Mouse (Mus musculus): ENCODE results near the gene Gprasp1. TPM values are rescaled to one million over a fixed set of nuclear protein-coding genes. Genes with fewer than 3 reads are reported as not detected.
"Not testable (repeated sequence)": the region's sequence is repeated elsewhere in the genome, so short reads cannot be mapped to it uniquely, and the experiment has no call there.

Gprasp1 gene
- polyA plus RNA-seq, 1 experiment from 2014 or later: 8.3 TPM

DNA sequence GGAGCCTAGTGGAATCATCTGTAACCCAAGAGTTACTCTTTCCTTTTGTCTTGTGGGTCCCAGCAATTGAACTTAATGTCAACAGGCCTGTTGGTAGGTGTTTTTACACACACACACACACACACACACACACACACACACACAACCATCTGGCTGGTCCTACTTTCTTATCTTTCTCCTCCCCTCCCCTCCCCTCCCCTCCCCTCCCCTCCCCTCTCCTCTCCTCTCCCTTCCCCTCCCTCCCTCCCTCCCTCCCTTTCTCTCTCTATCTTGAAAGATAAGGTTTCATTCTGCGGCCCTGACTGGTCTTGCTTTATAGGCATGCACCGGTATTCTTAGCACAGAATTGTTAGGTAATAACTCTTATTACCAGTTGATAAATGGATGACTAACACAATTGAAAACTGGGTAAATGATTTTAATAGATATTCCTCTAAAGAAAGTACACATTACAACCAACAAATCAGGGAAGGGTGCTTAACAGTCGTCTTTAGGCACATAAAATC lies 25.6 kb downstream of the Gprasp1 start:
- Histone ChIP-seq H3K27me3 (no peaks in the 10 kb centered on the region), H3K9ac (no peak overlapping the region), H3K4me2 (no peak overlapping the region), H3K36me3 (no peaks in the 10 kb centered on the region), H3K4me3 (replicated peaks) (no peak overlapping the region), H3K4me1 (replicated peaks) (no peaks in the 10 kb centered on the region), H3K9me3 (replicated peaks) (no peaks in the 10 kb centered on the region), H3K27ac (no peak overlapping the region)
- WGBS (ENCODE audit: insufficient replicate concordance): 54% methylated on average over 3 of the region's 3 CpGs
- DNase-seq: no peak
- ATAC-seq (ENCODE audit: low read depth): no peak

DNA sequence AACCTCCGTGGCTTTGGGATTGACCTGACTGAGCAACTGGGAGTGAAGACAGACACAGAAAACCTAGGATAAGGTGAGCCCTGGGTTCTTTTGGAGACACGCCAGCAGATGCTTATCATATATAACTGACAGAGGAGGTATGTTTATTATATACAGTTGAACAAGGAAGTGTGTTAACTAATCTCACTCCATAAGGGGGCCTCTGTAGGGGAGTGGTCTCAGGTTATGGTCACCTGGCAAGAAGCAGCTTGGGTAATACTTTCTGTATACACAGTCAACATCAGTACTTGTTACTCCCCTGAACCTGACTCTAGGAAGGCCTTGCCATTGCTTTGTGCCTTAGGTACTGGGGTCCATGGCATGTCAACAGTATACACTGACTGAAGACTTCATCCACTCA lies 26.0 kb downstream of the Gprasp1 start:
- ATAC-seq (ENCODE audit: low read depth): no peak
- Histone ChIP-seq H3K27me3 (no peaks in the 10 kb centered on the region), H3K4me2 (no peak overlapping the region), H3K9me3 (replicated peaks) (no peaks in the 10 kb centered on the region), H3K4me1 (replicated peaks) (no peaks in the 10 kb centered on the region), H3K9ac (no peak overlapping the region), H3K27ac (no peak overlapping the region), H3K4me3 (replicated peaks) (no peak overlapping the region), H3K36me3 (no peaks in the 10 kb centered on the region)
- no peak for DNase-seq
- WGBS (ENCODE audit: insufficient replicate concordance): 55% methylated on average over 2 of the region's 2 CpGs

DNA sequence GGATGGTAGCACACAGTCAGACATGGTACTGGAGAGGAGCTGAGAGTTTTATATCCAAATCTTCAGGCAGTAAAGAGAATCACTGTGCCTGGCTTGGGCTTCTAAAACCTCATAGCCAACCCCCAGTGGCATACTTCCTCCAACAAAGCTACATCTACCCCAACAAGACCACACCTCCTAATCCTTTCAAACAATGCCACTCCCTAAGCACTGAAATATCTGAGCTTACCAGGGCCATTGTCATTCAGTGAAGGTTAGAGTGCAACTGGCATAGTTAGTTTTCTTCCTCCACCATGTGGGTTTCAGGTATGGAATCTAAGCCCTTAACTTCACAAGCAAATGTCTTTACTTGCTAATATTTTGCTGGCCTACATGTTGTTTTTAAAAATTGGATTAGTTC lies 49.0 kb downstream of the Gprasp1 start:
- no peak overlapping the region for H3K9ac ChIP-seq
- no peaks in the 10 kb centered on the region for H3K27me3 ChIP-seq
- no peak overlapping the region for H3K4me3 ChIP-seq (replicated peaks)
- no peaks in the 10 kb centered on the region for H3K36me3 ChIP-seq
- no peak for ATAC-seq (ENCODE audit: low read depth)
- H3K4me2 ChIP-seq: no peak overlapping the region
- no peak for DNase-seq
- no peaks in the 10 kb centered on the region for H3K9me3 ChIP-seq (replicated peaks)
- no peak overlapping the region for H3K27ac ChIP-seq
- H3K4me1 ChIP-seq (replicated peaks): no peaks in the 10 kb centered on the region

DNA sequence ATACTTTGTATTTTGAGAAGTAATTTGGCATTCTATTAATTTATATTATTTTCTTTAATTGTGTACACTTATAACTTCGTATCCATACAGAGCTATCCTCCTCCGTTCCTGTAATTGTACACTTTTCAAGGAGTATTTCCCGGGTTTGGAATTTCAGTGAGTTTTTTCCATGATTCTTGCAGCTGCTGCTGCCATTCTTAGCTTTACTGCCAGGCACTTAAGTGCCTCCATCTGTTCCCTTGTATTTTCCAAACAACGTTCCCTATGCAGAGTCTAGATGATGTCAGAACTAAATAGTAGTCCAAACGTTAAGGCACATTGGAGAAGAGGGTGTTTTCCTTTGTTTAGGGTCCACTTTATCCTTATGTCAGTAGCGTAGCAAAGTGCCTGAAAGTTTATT lies 49.8 kb downstream of the Gprasp1 start:
- DNase-seq: no peak
- Histone ChIP-seq H3K36me3 (no peaks in the 10 kb centered on the region), H3K27ac (no peak overlapping the region), H3K4me3 (replicated peaks) (no peak overlapping the region), H3K4me2 (no peak overlapping the region), H3K9ac (no peak overlapping the region), H3K27me3 (no peaks in the 10 kb centered on the region), H3K4me1 (replicated peaks) (no peaks in the 10 kb centered on the region), H3K9me3 (replicated peaks) (no peaks in the 10 kb centered on the region)
- no peak for ATAC-seq (ENCODE audit: low read depth)
- 69% methylated on average over 6 of the region's 6 CpGs for WGBS (ENCODE audit: insufficient replicate concordance)

DNA sequence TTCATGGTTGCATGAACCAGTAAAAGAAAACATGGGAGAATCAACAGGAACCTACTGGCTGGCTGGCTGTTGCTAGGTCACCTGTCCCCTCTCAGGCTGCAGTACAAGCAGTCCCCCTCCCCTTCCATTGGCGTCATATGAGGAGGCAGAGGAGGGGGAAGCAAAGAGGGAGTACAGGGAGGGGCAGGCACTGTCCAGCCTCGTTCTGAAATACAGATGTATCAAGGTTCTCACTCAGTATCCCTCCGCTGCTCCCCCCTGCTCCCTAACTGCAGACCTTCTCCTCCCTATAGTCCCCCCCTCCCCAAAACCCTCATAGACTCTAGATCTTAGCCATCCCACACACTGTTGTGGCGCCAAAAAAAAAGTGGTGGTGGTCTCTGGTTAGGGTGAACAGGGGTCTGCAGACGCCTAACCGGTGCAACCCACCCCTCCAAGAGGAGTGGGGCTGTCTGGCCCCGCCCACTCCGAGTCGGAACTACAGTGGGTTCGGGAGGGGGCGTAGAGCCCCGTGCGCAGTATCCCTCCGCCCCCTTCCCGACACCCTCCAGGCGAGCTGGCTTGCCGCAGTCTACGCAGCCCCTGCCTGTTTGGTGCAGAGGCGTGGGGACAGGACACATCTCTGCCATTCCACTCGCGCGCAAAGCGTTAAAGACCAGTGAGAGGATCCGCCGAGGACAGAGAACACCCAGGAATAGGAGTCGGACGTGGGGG lies 53.2 kb downstream of the Gprasp1 start:
- not testable (repeated sequence) for H3K9ac ChIP-seq, DNase-seq
- ATAC-seq (ENCODE audit: low read depth): peak; percentile 64

DNA sequence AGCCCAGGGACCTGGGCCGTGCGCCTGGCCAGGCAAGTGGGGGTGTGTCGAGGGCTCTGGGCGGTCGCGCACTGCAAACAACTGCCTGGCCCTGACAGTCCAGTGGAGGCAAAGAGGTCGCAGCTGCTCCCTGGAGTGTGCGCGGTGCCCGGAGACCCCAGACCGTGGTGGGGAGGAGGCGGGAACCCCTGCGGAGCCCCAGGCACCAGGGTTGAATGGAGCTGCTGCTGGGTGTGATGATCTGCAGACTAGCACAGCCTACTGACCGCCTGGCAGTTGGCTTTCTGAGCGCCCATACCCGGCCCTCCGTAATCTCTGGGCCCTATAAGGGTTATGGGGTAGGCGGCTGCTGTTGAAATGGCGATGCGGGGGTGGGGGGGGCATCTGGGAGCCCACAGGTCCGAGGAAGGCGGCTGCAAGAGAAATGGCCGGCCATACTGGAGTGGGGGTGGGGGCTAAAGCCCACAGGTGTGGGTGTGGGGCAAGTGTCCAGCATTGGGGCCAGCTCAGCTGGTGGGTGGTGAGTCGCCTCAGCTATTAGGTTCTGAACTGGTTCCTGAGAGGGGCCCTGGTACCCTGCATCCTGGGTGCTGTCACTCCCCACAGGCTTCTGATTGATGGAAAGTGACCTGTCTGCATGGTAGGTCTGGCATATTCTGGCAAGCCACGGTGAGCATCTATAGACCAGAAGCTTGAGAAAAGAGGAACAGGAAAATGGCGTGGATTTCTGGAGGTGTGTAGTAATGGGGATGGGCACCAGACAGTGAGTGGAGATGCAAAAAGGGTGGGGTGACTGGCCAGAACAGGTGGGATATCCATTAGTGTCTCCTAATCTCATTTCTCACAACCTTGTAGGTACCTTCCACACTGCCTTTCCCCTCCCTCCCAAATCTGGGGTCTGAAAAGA lies 54.0 kb downstream of the Gprasp1 start:
- not testable (repeated sequence) for H3K27ac ChIP-seq
- peak overlapping the region; percentile 58; the same call in 1 of the 2 replicates for H3K9ac ChIP-seq
- peak; percentile 66 for ATAC-seq (ENCODE audit: low read depth)

More for the DNA sequence above, 53.2 kb downstream of the Gprasp1 start:
- Histone ChIP-seq H3K4me3 (replicated peaks) (peak overlapping the region; percentile 50), H3K4me2 (peak overlapping the region; percentile 58)
- H3K27ac ChIP-seq; H3K4me1 ChIP-seq (replicated peaks); H3K9me3 ChIP-seq (replicated peaks); H3K27me3 ChIP-seq; H3K36me3 ChIP-seq: not testable (repeated sequence)
- WGBS (ENCODE audit: insufficient replicate concordance): 16% methylated on average over 22 of the region's 27 CpGs

DNA sequence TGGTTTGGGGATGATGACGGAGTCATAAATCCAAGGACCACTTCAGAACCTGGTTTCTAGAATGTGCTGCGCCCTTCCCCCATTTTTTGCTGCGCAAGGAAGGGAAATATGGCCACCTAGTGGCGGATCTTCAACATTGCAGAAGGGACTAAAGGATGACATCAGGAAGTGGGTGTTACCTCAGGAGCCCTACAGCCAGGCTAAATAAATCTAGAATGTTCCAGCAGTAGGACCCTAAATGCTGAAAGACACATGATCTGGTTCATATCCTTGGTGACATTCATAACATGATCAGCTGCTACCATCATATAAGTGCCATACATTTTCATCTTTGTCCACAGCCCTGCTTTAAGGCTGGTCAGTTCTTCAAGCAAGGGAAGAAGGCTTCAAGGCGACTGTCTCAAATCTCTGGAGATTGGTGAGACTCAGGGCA lies 54.7 kb downstream of the Gprasp1 start, which contains the start of gene Bhlhb9:
Bhlhb9 (plus strand) TSS at position 383 of the 433 bp plus-strand sequence.
- not testable (repeated sequence) for H3K9me3 ChIP-seq (replicated peaks); ATAC-seq (ENCODE audit: low read depth); H3K4me1 ChIP-seq (replicated peaks); DNase-seq; H3K27me3 ChIP-seq; H3K36me3 ChIP-seq; H3K27ac ChIP-seq
- WGBS (ENCODE audit: insufficient replicate concordance): 10% methylated on average over 3 of the region's 5 CpGs
- peak within 1 kb of the TSS; percentile 58; the same call in 1 of the 2 replicates for H3K9ac ChIP-seq
- peak within 1 kb of the TSS; percentile 58 for H3K4me2 ChIP-seq
- peak within 1 kb of the TSS; percentile 50 for H3K4me3 ChIP-seq (replicated peaks)

More for the DNA sequence above, 54.0 kb downstream of the Gprasp1 start:
- H3K4me3 ChIP-seq (replicated peaks): peak overlapping the region; percentile 50
- H3K4me1 ChIP-seq (replicated peaks); DNase-seq; H3K36me3 ChIP-seq; H3K27me3 ChIP-seq; H3K9me3 ChIP-seq (replicated peaks): not testable (repeated sequence)
- peak overlapping the region; percentile 58 for H3K4me2 ChIP-seq
- WGBS (ENCODE audit: insufficient replicate concordance): 18% methylated on average over 26 of the region's 26 CpGs

DNA sequence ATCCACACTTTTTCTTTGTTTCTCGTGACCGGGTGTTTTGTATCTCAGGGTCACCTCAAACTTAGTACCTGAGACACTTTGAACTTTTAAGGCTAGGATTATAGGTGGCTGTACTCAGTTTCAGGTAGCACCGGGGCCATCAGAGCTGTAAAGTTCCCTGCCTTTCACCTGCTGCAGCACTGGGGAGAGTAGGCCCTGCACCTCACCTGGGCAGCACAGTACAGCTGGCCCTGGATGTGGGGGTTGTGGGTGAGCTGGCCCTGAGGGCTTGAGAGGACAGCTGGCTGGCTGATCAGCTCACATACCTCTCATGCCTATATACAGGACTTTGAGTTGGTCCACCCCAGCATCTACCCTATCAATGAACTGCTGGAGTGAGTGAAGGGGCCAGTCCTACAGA lies 61.6 kb downstream of the Gprasp1 start:
- ATAC-seq (ENCODE audit: low read depth) (no peak), DNase-seq (no peak)
- no peaks in the 10 kb centered on the region for H3K9me3 ChIP-seq (replicated peaks)
- H3K4me2 ChIP-seq: no peak overlapping the region
- H3K4me3 ChIP-seq (replicated peaks): no peak overlapping the region
- no peak overlapping the region for H3K27ac ChIP-seq
- 72% methylated on average over 3 of the region's 3 CpGs for WGBS (ENCODE audit: insufficient replicate concordance)
- no peaks in the 10 kb centered on the region for H3K4me1 ChIP-seq (replicated peaks)
- no peak overlapping the region for H3K9ac ChIP-seq
- no peaks in the 10 kb centered on the region; the same call in 1 of the 2 replicates for H3K36me3 ChIP-seq
- H3K27me3 ChIP-seq: no peaks in the 10 kb centered on the region

DNA sequence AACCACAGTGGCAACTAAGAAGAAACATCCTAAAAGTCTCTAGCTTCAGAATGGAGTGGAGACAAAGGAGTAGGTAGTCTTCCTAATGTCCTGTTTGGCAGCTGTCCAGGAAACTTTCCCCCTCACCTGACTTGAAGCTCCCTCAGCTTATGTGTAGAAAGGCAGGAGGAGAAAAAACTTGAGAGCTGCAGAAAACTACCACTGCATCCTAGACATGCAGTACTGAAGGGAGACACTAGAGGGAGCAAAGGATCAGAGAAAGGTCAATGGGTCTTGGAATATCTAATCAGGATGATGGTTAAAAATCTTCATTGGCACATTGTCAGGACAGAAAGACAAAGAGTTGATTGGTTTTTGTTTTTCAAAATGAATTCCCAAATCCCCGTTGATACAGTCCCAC lies 63.2 kb downstream of the Gprasp1 start:
- Histone ChIP-seq H3K4me1 (replicated peaks) (no peaks in the 10 kb centered on the region), H3K27me3 (no peaks in the 10 kb centered on the region), H3K4me3 (replicated peaks) (no peak overlapping the region), H3K9me3 (replicated peaks) (no peaks in the 10 kb centered on the region), H3K27ac (no peak overlapping the region), H3K9ac (no peak overlapping the region), H3K4me2 (no peak overlapping the region), H3K36me3 (no peaks in the 10 kb centered on the region; the same call in 1 of the 2 replicates)
- DNase-seq: no peak
- WGBS (ENCODE audit: insufficient replicate concordance): 5% methylated on average over 1 of the region's 1 CpGs
- no peak for ATAC-seq (ENCODE audit: low read depth)

DNA sequence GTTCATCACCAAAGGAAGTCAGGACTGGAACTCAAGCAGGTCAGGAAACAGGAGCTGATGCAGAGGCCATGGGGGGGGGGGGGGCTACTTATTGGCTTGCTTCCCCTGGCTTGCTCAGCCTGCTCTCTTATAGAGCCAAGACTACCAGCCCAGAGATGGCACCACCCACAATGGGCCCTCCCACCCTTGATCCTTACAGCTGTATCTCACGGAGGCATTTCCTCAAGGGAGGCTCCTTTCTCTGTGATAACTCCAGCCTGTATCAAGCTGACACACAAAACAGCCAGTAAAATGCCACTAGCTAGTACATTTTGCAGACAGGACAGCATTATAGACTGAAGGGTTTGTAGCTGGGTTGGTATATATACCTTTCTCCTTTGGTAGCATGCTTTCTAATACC lies 93.4 kb downstream of the Gprasp1 start:
- not testable (repeated sequence) for H3K9me3 ChIP-seq (replicated peaks); H3K27me3 ChIP-seq; H3K9ac ChIP-seq; DNase-seq; H3K27ac ChIP-seq; H3K4me1 ChIP-seq (replicated peaks); H3K4me3 ChIP-seq (replicated peaks); H3K4me2 ChIP-seq; H3K36me3 ChIP-seq
- ATAC-seq (ENCODE audit: low read depth): peak; percentile 70; the same call in 1 of the 2 replicates
- 18% methylated on average over 1 of the region's 1 CpGs for WGBS (ENCODE audit: insufficient replicate concordance)

DNA sequence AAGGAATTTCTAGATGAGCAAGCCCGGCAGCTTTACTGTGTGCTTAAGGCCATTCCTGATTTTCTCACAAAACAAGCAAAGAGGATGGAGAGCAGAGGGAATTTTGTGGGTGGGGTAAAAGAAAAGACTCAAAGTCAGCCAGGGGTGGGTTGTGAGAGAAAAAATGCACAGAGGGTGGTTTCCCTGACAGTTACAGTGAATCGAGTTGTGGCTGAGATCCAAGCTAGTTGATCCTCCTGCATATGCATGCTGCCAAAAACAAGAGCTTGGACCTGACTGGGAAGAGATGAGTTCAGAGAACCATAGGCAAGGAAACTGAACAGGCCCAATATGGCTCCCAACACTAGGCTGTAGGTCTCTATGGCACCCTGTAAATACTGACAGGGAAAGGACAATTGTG lies 95.4 kb downstream of the Gprasp1 start:
- DNase-seq (no peak), ATAC-seq (ENCODE audit: low read depth) (no peak)
- H3K4me1 ChIP-seq (replicated peaks): no peaks in the 10 kb centered on the region
- no peak overlapping the region for H3K4me3 ChIP-seq (replicated peaks)
- no peaks in the 10 kb centered on the region for H3K9me3 ChIP-seq (replicated peaks)
- H3K36me3 ChIP-seq: no peaks in the 10 kb centered on the region
- 57% methylated on average over 2 of the region's 2 CpGs for WGBS (ENCODE audit: insufficient replicate concordance)
- H3K27me3 ChIP-seq: no peaks in the 10 kb centered on the region
- H3K9ac ChIP-seq: no peak overlapping the region
- no peak overlapping the region for H3K27ac ChIP-seq
- no peak overlapping the region for H3K4me2 ChIP-seq

Measured in liver, embryonic 13.5 days (tissue).